Mouse (Mus musculus): ENCODE data around the gene Gsta3.
"Not testable (repeated sequence)": the region's sequence is repeated elsewhere in the genome, so short reads cannot be mapped to it uniquely, and the experiment has no call there.

DNA sequence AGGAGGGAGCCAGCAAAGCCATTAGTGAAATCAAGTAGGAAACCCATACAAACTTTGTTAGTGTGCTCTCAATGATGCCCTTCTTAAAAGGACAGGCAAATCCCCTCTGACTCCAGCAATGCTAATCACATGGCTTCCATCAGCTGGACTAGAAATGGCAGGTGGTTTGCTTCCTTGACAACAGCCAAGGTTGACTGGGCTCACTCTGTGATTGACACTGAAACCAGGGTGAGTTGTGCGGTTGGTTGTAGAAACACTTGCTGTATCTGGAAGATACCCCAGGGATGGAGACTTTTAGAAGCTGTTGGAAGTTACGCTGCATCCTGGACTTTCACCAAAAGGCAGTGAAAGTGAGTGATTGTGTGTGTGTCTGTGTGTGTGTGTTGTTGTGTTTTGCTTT is 44.3 kb downstream of the Gsta3 start:
- not testable (repeated sequence) for TF ChIP-seq POLR2A (IDR thresholded peaks at IDR 0.05; ENCODE audit: borderline replicate concordance, low read depth, low read length); CTCF (IDR thresholded peaks at IDR 0.05; ENCODE audit: low read depth, low read length)
